23 mouse cellular contexts compared by ENCODE assay signal in the genomic region with DNA sequence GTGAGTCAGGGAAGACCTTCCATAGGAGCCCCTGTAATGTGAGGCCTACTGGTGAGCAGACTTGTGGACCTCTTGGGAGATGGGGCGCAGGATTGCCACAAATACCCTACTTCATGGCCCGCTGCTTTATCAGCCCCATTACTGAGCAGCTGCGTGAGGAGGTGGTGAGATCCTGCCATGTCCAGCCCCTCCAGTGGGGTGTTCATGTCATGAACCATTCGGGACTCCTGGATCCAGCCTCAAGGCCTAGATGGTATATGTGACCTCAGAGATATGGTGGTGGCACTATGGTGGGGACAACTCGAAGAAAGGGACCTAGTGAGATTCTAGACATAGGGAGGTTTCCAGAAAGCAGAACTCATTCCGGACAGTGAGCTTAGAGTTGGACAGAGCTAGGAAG. TPM values are rescaled to one million over a fixed set of nuclear protein-coding genes. Genes with fewer than 3 reads are reported as not detected.
DNase-seq lines count a peak whose midpoint lies in the region; ATAC-seq and TF ChIP-seq lines count a peak whose summit lies in the region.
"Had no signal": no experiment of that assay in that cellular context is flagged by ENCODE, and none has a peak within 500 bp of the region (broad histone marks: within the 10 kb centered on the region; RNA-seq: fewer than 3 reads in every experiment).

No protein-coding gene starts in this region.

- no peak overlapping the region for H3K4me2 ChIP-seq in kidney, embryonic 16.5 days (replicated peaks; ENCODE audit: low read depth, low read length)
- H3K4me2 ChIP-seq: embryonic facial prominence, embryonic 12.5 days; forebrain, embryonic 13.5 days; forebrain, embryonic 15.5 days had no signal

- WGBS in kidney, embryonic 16.5 days = 86% methylated on average over 6 of the region's 6 CpGs

- no peak for TF ChIP-seq CTCF in gastrocnemius, adult 2 months (IDR thresholded peaks at IDR 0.05)

- ATAC-seq in kidney, embryonic 16.5 days (ENCODE audit: low FRiP score, low TSS enrichment) = peak; percentile 59; the same call in 1 of the 2 replicates
- ATAC-seq: CD4-positive, CD25-positive, alpha-beta regulatory T cell, adult 4 months; forebrain, embryonic 13.5 days; forebrain, embryonic 15.5 days; forebrain, postnatal 0 days had no signal

- DNase-seq in gastrocnemius, adult 2 months = peak; percentile 4
- no peak for DNase-seq in gastrocnemius, adult 18-20 months (ENCODE audit: low spot score)
- no peak for DNase-seq in kidney, postnatal 14 days
- DNase-seq in adrenal gland, adult (ENCODE audit: inconsistent age in 2 of 2, low spot score in 1 of 2) = no peak
- DNase-seq: adrenal gland, adult 8-10 months; adrenal gland, postnatal 14 days; adrenal gland, postnatal 36 days; B cell, adult 2 months; cerebellum, adult 11-12 months; cerebellum, adult 2 months; cerebellum, adult 9-10 months; cerebellum, postnatal 10 days; cerebellum, postnatal 25 days; forebrain, postnatal 0 days had no signal

- H3K4me1 ChIP-seq in kidney, embryonic 16.5 days (ENCODE audit: insufficient read depth, low read length) = no peaks in the 10 kb centered on the region
- H3K4me1 ChIP-seq: embryonic facial prominence, embryonic 12.5 days; forebrain, embryonic 13.5 days; forebrain, embryonic 15.5 days had no signal

- no peaks in the 10 kb centered on the region; the same call in 1 of the 2 replicates for H3K27me3 ChIP-seq in kidney, embryonic 16.5 days (ENCODE audit: insufficient read depth, low read length)
- H3K27me3 ChIP-seq: forebrain, embryonic 13.5 days; forebrain, embryonic 15.5 days had no signal

- no peak overlapping the region for H3K9ac ChIP-seq in kidney, embryonic 16.5 days (replicated peaks; ENCODE audit: low read length)
- H3K9ac ChIP-seq: embryonic facial prominence, embryonic 12.5 days; forebrain, embryonic 13.5 days; forebrain, embryonic 15.5 days; forebrain, postnatal 0 days had no signal

- H3K36me3 ChIP-seq in kidney, embryonic 16.5 days (ENCODE audit: insufficient read depth, low read length) = no peaks in the 10 kb centered on the region
- H3K36me3 ChIP-seq: embryonic facial prominence, embryonic 10.5 days; embryonic facial prominence, embryonic 12.5 days; forebrain, embryonic 15.5 days had no signal

- H3K27ac ChIP-seq in gastrocnemius, adult 2 months = no peak overlapping the region
- no peak overlapping the region for H3K27ac ChIP-seq in kidney, embryonic 16.5 days (ENCODE audit: low read length)
- H3K27ac ChIP-seq: embryonic facial prominence, embryonic 10.5 days; embryonic facial prominence, embryonic 12.5 days; forebrain, embryonic 13.5 days; forebrain, embryonic 15.5 days had no signal

- intact Hi-C loops in gastrocnemius, adult 2 months (cut with DNase I) = no loop called here

- H3K9me3 ChIP-seq in kidney, embryonic 16.5 days (ENCODE audit: low read length) = no peaks in the 10 kb centered on the region
- H3K9me3 ChIP-seq: embryonic facial prominence, embryonic 10.5 days; embryonic facial prominence, embryonic 12.5 days; forebrain, embryonic 13.5 days; forebrain, embryonic 15.5 days had no signal

- no peak overlapping the region for H3K4me3 ChIP-seq in gastrocnemius, adult 2 months
- no peak overlapping the region for H3K4me3 ChIP-seq in kidney, embryonic 16.5 days (ENCODE audit: low read length)
- H3K4me3 ChIP-seq: embryonic facial prominence, embryonic 10.5 days; embryonic facial prominence, embryonic 12.5 days; forebrain, embryonic 13.5 days; forebrain, embryonic 15.5 days had no signal

RNA-seq across cellular contexts. Expression of a gene that starts 9.0 kb away (rescaled TPM):
- total RNA-seq in gastrocnemius, adult 2 months (2021) = 10 to 100 TPM; 36.2 to 41.5 TPM
- 10 to 100 TPM; 38.0 to 41.7 TPM for total RNA-seq in gastrocnemius, adult 18-20 months (2021)
- 15.4 and 15.9 TPM in 2 replicates for polyA plus RNA-seq in kidney, embryonic 16.5 days (2015; fragmentation: Nextera tagmentation; extraction: Ambion mirVana)

RNA-seq across cellular contexts. Expression of a gene that starts 14.8 kb away (rescaled TPM):
- not detected for total RNA-seq in gastrocnemius, adult 2 months (2021)
- under 1 TPM in 1 of 2 experiments, not detected in 1; 0.27 TPM for total RNA-seq in gastrocnemius, adult 18-20 months (2021)
- polyA plus RNA-seq in kidney, embryonic 16.5 days (2015; fragmentation: Nextera tagmentation; extraction: Ambion mirVana) = not detected in 2 replicates
- polyA plus RNA-seq: CD4-positive, CD25-positive, alpha-beta regulatory T cell, adult 4 months; cortical plate, adult 2 months; embryonic facial prominence, embryonic 10.5 days; embryonic facial prominence, embryonic 14.5 days; forebrain, embryonic 11.5 days; forebrain, embryonic 13.5 days; forebrain, postnatal 0 days had no signal

RNA-seq across cellular contexts. Expression of a gene that starts 50.9 kb away (rescaled TPM):
- 10 to 100 TPM; 32.4 to 41.1 TPM for total RNA-seq in gastrocnemius, adult 2 months (2021)
- 10 to 100 TPM; 28.2 to 43.8 TPM for total RNA-seq in gastrocnemius, adult 18-20 months (2021)
- polyA plus RNA-seq in kidney, embryonic 16.5 days (2015; fragmentation: Nextera tagmentation; extraction: Ambion mirVana) = 244 and 263 TPM in 2 replicates

RNA-seq across cellular contexts. Expression of a gene that starts 57.0 kb away (rescaled TPM):
- 100 to 1,000 TPM in 1 of 2 experiments, 10 to 100 TPM in 1; 71.2 to 113 TPM for total RNA-seq in gastrocnemius, adult 2 months (2021)
- total RNA-seq in gastrocnemius, adult 18-20 months (2021) = 100 to 1,000 TPM in 1 of 2 experiments, 10 to 100 TPM in 1; 65.3 to 100 TPM
- 270 and 293 TPM in 2 replicates for polyA plus RNA-seq in kidney, embryonic 16.5 days (2015; fragmentation: Nextera tagmentation; extraction: Ambion mirVana)
